Mouse (Mus musculus) liver, adult 2 months (tissue): Measurements from ENCODE around the gene Fbrsl1. TPM values are rescaled to one million over a fixed set of nuclear protein-coding genes. Genes with fewer than 3 reads are reported as not detected.

Experiments
- DNase-seq: peaks from one replicate; pipeline ENCODE4 v3.0.0-alpha.2; 2011; ENCODE audit warnings: low read depth, low spot score; ENCODE audit errors: extremely low read depth
- H3K27ac ChIP-seq: fragments of 200-500 bp; replicated peaks from 2 replicates; pipeline ENCODE4 v1.5.1; 2012; ENCODE audit warnings: low read depth, mild to moderate bottlenecking, control low read depth, inconsistent platforms, low read length; ENCODE audit not compliant: insufficient read depth
- H3K27me3 ChIP-seq: fragments of 200-500 bp; 2 replicates; pipeline ENCODE4 v1.6.1; 2012; ENCODE audit warnings: mild to moderate bottlenecking, moderate library complexity, low read length, inconsistent platforms; ENCODE audit not compliant: control insufficient read depth, insufficient read depth
- H3K36me3 ChIP-seq: fragments of 200-500 bp; 2 replicates; pipeline ENCODE4 v1.6.1; 2012; ENCODE audit warnings: low read length, inconsistent platforms; ENCODE audit not compliant: control insufficient read depth, insufficient read depth
- H3K4me1 ChIP-seq: fragments of 200-500 bp; 2 replicates; pipeline ENCODE4 v1.6.1; 2011; ENCODE audit warnings: low read length; ENCODE audit not compliant: control insufficient read depth, insufficient read depth
- H3K4me3 ChIP-seq: fragments of 200-500 bp; 2 replicates; pipeline ENCODE4 v1.5.1; 2011; ENCODE audit warnings: low read depth, mild to moderate bottlenecking, control low read depth, low read length, moderate library complexity; ENCODE audit not compliant: insufficient read depth
- H3K79me2 ChIP-seq: fragments of 200-500 bp; 2 replicates; pipeline ENCODE4 v1.6.1; 2012; ENCODE audit warnings: inconsistent platforms, mild to moderate bottlenecking, low read length, moderate library complexity; ENCODE audit not compliant: control insufficient read depth, insufficient read depth
- H3K9ac ChIP-seq: fragments of 200-500 bp; 2 replicates; pipeline ENCODE4 v1.6.1; 2012; ENCODE audit warnings: low read depth, mild to moderate bottlenecking, control low read depth, inconsistent platforms, low read length
- CTCF ChIP-seq: fragments of 200-500 bp; IDR thresholded peaks from 2 replicates; pipeline ENCODE4 v1.5.1; 2011; ENCODE audit warnings: low read depth, low read length, control low read depth
- POLR2A ChIP-seq: fragments of 200-500 bp; IDR thresholded peaks from 2 replicates; pipeline ENCODE4 v1.6.1; 2011; ENCODE audit warnings: low read length, control low read depth; ENCODE audit not compliant: insufficient read depth; ENCODE audit errors: extremely low read depth
- WGBS: fragments of 180-500 bp; shearing (Covaris S2); methylation state at CpG from one replicate; pipeline ENCODE4 v1.1.7; 2018; 5-methylcytosine and 5-hydroxymethylcytosine counted together
- polyA plus RNA-seq: library from polyadenylated mRNA; depleted of rRNA; stranded (reverse); fragments of >200 nt; gene quantifications from 2 replicates; pipeline ENCODE4 v1.2.3, GENCODE M21; 2012
- total RNA-seq: library from RNA; depleted of rRNA; stranded (reverse); fragments of >200 nt; gene quantifications from 2 replicates; pipeline ENCODE4 v1.2.3, GENCODE M21; 2014

The Fbrsl1 gene
- total and polyA plus RNA-seq, 2 experiments = 4.9 to 29.8 TPM

- H3K4me1 ChIP-seq = no peaks in the 10 kb centered on the region
- no peak overlapping the region for H3K27ac ChIP-seq
- H3K4me3 ChIP-seq = no peak overlapping the region
- no peaks in the 10 kb centered on the region for H3K27me3 ChIP-seq
- DNase-seq = no peak
- TF ChIP-seq CTCF (no peak), POLR2A (no peak)
- no peak overlapping the region for H3K9ac ChIP-seq
- no peaks in the 10 kb centered on the region for H3K79me2 ChIP-seq
- H3K36me3 ChIP-seq = peaks cover 12% of the 10 kb centered on the region
- WGBS = 64% methylated on average over 72 of the region's 72 CpGs
These were observed 85.0 kb downstream of the Fbrsl1 start for GRCm38 (mm10) chr5:110363179-110363821.

GRCm38 (mm10) chr5:110362813-110363178 lies 85.5 kb downstream of the Fbrsl1 start:
- no peak for DNase-seq
- Histone ChIP-seq H3K4me3 (no peak overlapping the region), H3K4me1 (no peaks in the 10 kb centered on the region), H3K79me2 (no peaks in the 10 kb centered on the region), H3K36me3 (peaks cover 12% of the 10 kb centered on the region), H3K27ac (no peak overlapping the region), H3K9ac (no peak overlapping the region), H3K27me3 (no peaks in the 10 kb centered on the region)
- WGBS = 64% methylated on average over 28 of the region's 28 CpGs
- TF ChIP-seq CTCF (no peak), POLR2A (no peak)

DNA sequence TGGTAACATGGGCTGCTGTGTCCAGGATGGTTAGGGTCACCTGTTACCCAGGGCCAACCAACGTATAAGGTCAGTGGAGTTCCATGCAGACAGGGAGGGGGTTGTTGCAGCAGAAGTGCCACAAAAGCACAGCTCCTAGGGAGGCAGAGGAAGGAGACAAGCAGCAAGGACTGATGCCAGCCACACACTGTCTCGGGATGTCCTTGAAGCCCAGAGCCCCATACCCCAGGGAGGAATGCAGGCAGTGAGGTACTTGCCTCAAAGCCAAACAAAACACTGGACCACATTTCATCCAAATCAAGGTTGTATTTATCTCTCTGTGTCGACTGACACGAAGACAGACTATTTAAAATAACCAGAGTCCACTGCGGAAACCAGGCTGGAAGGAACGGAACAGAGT lies 86.8 kb downstream of the Fbrsl1 start:
- Histone ChIP-seq H3K9ac (no peak overlapping the region), H3K79me2 (no peaks in the 10 kb centered on the region), H3K36me3 (peaks cover 4% of the 10 kb centered on the region; the same call in 1 of the 2 replicates), H3K27ac (no peak overlapping the region), H3K4me3 (no peak overlapping the region), H3K27me3 (no peaks in the 10 kb centered on the region), H3K4me1 (no peaks in the 10 kb centered on the region)
- WGBS = 84% methylated on average over 6 of the region's 6 CpGs
- DNase-seq = no peak
- TF ChIP-seq CTCF = no peak
- no peak for TF ChIP-seq POLR2A

- 0 out of 2 replicates have a peak, but pooled peaks cover 6% of the 10 kb centered on the region for H3K27me3 ChIP-seq
- H3K36me3 ChIP-seq = no peaks in the 10 kb centered on the region
- no peaks in the 10 kb centered on the region for H3K79me2 ChIP-seq
- WGBS = 40% methylated on average over 9 of the region's 9 CpGs
- TF ChIP-seq CTCF (peak; percentile 76), POLR2A (no peak)
- no peak overlapping the region for H3K4me3 ChIP-seq
- no peak overlapping the region for H3K9ac ChIP-seq
- H3K4me1 ChIP-seq = no peaks in the 10 kb centered on the region
- no peak overlapping the region for H3K27ac ChIP-seq
- DNase-seq = peak; percentile 43
These were observed 90.6 kb downstream of the Fbrsl1 start for GRCm38 (mm10) chr5:110357531-110358179.

GRCm38 (mm10) chr5:110354716-110355115 lies 93.6 kb downstream of the Fbrsl1 start:
- 20% methylated on average over 7 of the region's 7 CpGs for WGBS
- Histone ChIP-seq H3K4me3 (no peak overlapping the region), H3K4me1 (no peaks in the 10 kb centered on the region), H3K27me3 (0 out of 2 replicates have a peak, but pooled peaks cover 6% of the 10 kb centered on the region), H3K36me3 (no peaks in the 10 kb centered on the region), H3K27ac (no peak overlapping the region), H3K9ac (no peak overlapping the region), H3K79me2 (no peaks in the 10 kb centered on the region)
- no peak for DNase-seq
- TF ChIP-seq CTCF (peak; percentile 59), POLR2A (no peak)

DNA sequence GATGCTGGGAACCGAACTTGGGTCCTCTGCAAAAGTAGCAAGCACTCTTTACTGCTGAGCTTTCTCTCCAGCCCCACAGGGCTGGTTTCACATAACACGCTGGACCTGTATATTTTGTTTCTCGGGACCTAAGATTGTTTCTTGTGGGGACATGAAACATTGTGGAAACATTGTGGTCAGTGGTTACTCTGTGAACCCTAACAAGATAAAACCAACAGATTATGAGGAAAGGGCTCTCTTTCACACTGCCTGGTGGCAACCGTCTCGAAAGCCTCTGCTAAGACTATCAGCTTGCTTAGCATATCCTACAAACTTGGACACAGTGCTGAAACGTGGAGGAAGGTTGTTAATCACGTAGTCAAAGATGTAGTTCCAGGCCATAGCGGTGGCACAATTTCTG lies 101.3 kb downstream of the Fbrsl1 start:
- Histone ChIP-seq H3K4me3 (no peak overlapping the region), H3K4me1 (0 out of 2 replicates have a peak, but pooled peaks cover 5% of the 10 kb centered on the region), H3K27me3 (peaks cover 8% of the 10 kb centered on the region), H3K79me2 (no peaks in the 10 kb centered on the region), H3K36me3 (no peaks in the 10 kb centered on the region), H3K27ac (no peak overlapping the region), H3K9ac (no peak overlapping the region)
- TF ChIP-seq POLR2A (no peak), CTCF (no peak)
- WGBS = 84% methylated on average over 8 of the region's 8 CpGs
- no peak for DNase-seq
